Comparison of ENCODE assay signal across 16 mouse cellular contexts in the genomic region with DNA sequence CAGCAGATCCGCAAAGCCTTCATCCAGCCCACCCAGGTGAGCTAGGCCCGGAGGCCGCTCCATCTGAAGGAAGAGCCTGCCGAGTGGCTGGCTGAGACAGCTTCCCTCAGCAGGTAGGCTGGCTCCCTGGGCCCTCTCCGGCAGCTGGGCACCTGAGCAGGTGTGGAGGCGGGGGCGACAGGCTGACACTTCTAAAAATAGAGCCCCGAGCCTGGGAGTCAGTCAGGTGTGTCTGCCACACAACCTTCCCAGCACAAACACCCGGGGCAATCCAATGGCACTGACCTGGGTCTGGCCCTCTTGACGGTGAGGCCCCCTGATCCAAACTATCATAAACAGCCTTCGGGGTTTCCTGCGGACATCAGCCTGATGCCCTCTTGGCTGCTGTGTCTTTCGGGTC. TPM values are rescaled to one million over a fixed set of nuclear protein-coding genes. Genes with fewer than 3 reads are reported as not detected.
DNase-seq lines count a peak whose midpoint lies in the region; ATAC-seq and TF ChIP-seq lines count a peak whose summit lies in the region.
"Had no signal": no experiment of that assay in that cellular context is flagged by ENCODE, and none has a peak within 500 bp of the region (broad histone marks: within the 10 kb centered on the region; RNA-seq: fewer than 3 reads in every experiment).

No protein-coding gene starts in this region.

- WGBS in stomach, embryonic 15.5 days, result 67% methylated on average over 13 of the region's 13 CpGs
- WGBS in stomach, postnatal 0 days, result 73% methylated on average over 13 of the region's 13 CpGs
- 50% methylated on average over 13 of the region's 13 CpGs for WGBS in intestine, postnatal 0 days
- WGBS in kidney, postnatal 0 days, result 62% methylated on average over 13 of the region's 13 CpGs
- 83% methylated on average over 13 of the region's 13 CpGs for WGBS in thymus, adult 2 months

- no peak overlapping the region for H3K4me2 ChIP-seq in stomach, embryonic 15.5 days
- no peak overlapping the region for H3K4me2 ChIP-seq in stomach, postnatal 0 days (replicated peaks; ENCODE audit: low read depth)
- no peak overlapping the region for H3K4me2 ChIP-seq in intestine, postnatal 0 days (replicated peaks; ENCODE audit: low read depth)
- H3K4me2 ChIP-seq in kidney, postnatal 0 days (ENCODE audit: low read length), result no peak overlapping the region
- H3K4me2 ChIP-seq: heart, embryonic 13.5 days; limb, embryonic 13.5 days; midbrain, embryonic 11.5 days; neural tube, embryonic 15.5 days had no signal

- no peaks in the 10 kb centered on the region for H3K9me3 ChIP-seq in stomach, embryonic 15.5 days
- no peaks in the 10 kb centered on the region for H3K9me3 ChIP-seq in stomach, postnatal 0 days (ENCODE audit: control insufficient read depth, low read length)
- no peaks in the 10 kb centered on the region for H3K9me3 ChIP-seq in intestine, postnatal 0 days (ENCODE audit: control insufficient read depth)
- no peaks in the 10 kb centered on the region for H3K9me3 ChIP-seq in kidney, postnatal 0 days (replicated peaks; ENCODE audit: low read length)
- H3K9me3 ChIP-seq: heart, embryonic 13.5 days; neural tube, embryonic 15.5 days had no signal

- ATAC-seq in stomach, embryonic 15.5 days (ENCODE audit: insufficient read depth, low FRiP score, low read depth), result peak; percentile 56; the same call in 1 of the 2 replicates
- ATAC-seq in stomach, postnatal 0 days (ENCODE audit: low FRiP score, low TSS enrichment), result no peak
- ATAC-seq in intestine, postnatal 0 days, result 0 out of 2 replicates have a peak, but pooled peaks have one; percentile 9
- ATAC-seq in kidney, postnatal 0 days (replicated peaks; ENCODE audit: low FRiP score, low read depth), result peak; percentile 61; the same call in 1 of the 2 replicates

- no peak overlapping the region for H3K9ac ChIP-seq in stomach, embryonic 15.5 days
- H3K9ac ChIP-seq in stomach, postnatal 0 days (ENCODE audit: low read length), result no peak overlapping the region
- no peak overlapping the region for H3K9ac ChIP-seq in intestine, postnatal 0 days (ENCODE audit: low read depth, low read length)
- no peak overlapping the region for H3K9ac ChIP-seq in kidney, postnatal 0 days (ENCODE audit: low read depth, low read length)
- H3K9ac ChIP-seq: heart, embryonic 13.5 days; limb, embryonic 13.5 days; neural tube, embryonic 15.5 days had no signal

- no peaks in the 10 kb centered on the region for H3K27me3 ChIP-seq in stomach, embryonic 15.5 days (replicated peaks)
- no peaks in the 10 kb centered on the region for H3K27me3 ChIP-seq in stomach, postnatal 0 days (ENCODE audit: control insufficient read depth, insufficient read depth, low read length)
- no peaks in the 10 kb centered on the region for H3K27me3 ChIP-seq in intestine, postnatal 0 days (replicated peaks; ENCODE audit: control insufficient read depth, insufficient read depth, low read length)
- H3K27me3 ChIP-seq in kidney, postnatal 0 days (ENCODE audit: insufficient read depth, low read length), result no peaks in the 10 kb centered on the region
- H3K27me3 ChIP-seq in thymus, adult 2 months (ENCODE audit: control insufficient read depth, insufficient read depth, low read length), result no peaks in the 10 kb centered on the region
- H3K27me3 ChIP-seq: heart, embryonic 13.5 days; limb, embryonic 13.5 days; neural tube, embryonic 15.5 days had no signal

- H3K4me1 ChIP-seq in stomach, embryonic 15.5 days, result peaks cover 5% of the 10 kb centered on the region
- no peaks in the 10 kb centered on the region; the same call in 1 of the 2 replicates for H3K4me1 ChIP-seq in stomach, postnatal 0 days (replicated peaks; ENCODE audit: control insufficient read depth, insufficient read depth)
- H3K4me1 ChIP-seq in intestine, postnatal 0 days (replicated peaks; ENCODE audit: control insufficient read depth, insufficient read depth, low read length), result 0 out of 2 replicates have a peak, but pooled peaks cover 10% of the 10 kb centered on the region
- peaks cover 6% of the 10 kb centered on the region; the same call in 1 of the 2 replicates for H3K4me1 ChIP-seq in kidney, postnatal 0 days (replicated peaks; ENCODE audit: insufficient read depth, low read length)
- peaks cover 45% of the 10 kb centered on the region for H3K4me1 ChIP-seq in thymus, adult 2 months (replicated peaks; ENCODE audit: control insufficient read depth, insufficient read depth, low read length)
- H3K4me1 ChIP-seq: neural tube, embryonic 15.5 days had no signal

- no peak for TF ChIP-seq CTCF in stomach, postnatal 0 days (IDR thresholded peaks at IDR 0.05; ENCODE audit: low read depth)
- no peak for TF ChIP-seq CTCF in intestine, postnatal 0 days (IDR thresholded peaks at IDR 0.05; ENCODE audit: low read depth)
- TF ChIP-seq CTCF in kidney, postnatal 0 days (IDR thresholded peaks at IDR 0.05; ENCODE audit: low read depth), result no peak
- TF ChIP-seq CTCF in thymus, adult 2 months (IDR thresholded peaks at IDR 0.05; ENCODE audit: borderline replicate concordance, control insufficient read depth, extremely low read depth, insufficient read depth, low read length, poor library complexity), result no peak

- no peak for TF ChIP-seq EP300 in stomach, postnatal 0 days (optimal IDR thresholded peaks at IDR 0.05)

- H3K27ac ChIP-seq in stomach, embryonic 15.5 days, result peak overlapping the region; percentile 31; the same call in 1 of the 2 replicates
- no peak overlapping the region for H3K27ac ChIP-seq in stomach, postnatal 0 days (replicated peaks)
- H3K27ac ChIP-seq in intestine, postnatal 0 days (ENCODE audit: low read depth, low read length), result peak overlapping the region; percentile 46
- H3K27ac ChIP-seq in kidney, postnatal 0 days, result peak overlapping the region; percentile 72
- H3K27ac ChIP-seq in thymus, adult 2 months (ENCODE audit: control insufficient read depth, insufficient read depth, low read length), result no peak overlapping the region
- H3K27ac ChIP-seq: forebrain, embryonic 10.5 days; heart, embryonic 13.5 days; limb, embryonic 13.5 days; neural tube, embryonic 15.5 days had no signal

- H3K36me3 ChIP-seq in stomach, embryonic 15.5 days, result no peaks in the 10 kb centered on the region
- no peaks in the 10 kb centered on the region for H3K36me3 ChIP-seq in stomach, postnatal 0 days (ENCODE audit: control insufficient read depth, insufficient read depth, low read length)
- H3K36me3 ChIP-seq in intestine, postnatal 0 days (ENCODE audit: control insufficient read depth, insufficient read depth), result no peaks in the 10 kb centered on the region
- no peaks in the 10 kb centered on the region for H3K36me3 ChIP-seq in kidney, postnatal 0 days (ENCODE audit: insufficient read depth, low read length)
- no peaks in the 10 kb centered on the region for H3K36me3 ChIP-seq in thymus, adult 2 months (ENCODE audit: control insufficient read depth, insufficient read depth, low read length)
- H3K36me3 ChIP-seq: forebrain, embryonic 10.5 days; heart, embryonic 13.5 days; limb, embryonic 13.5 days; neural tube, embryonic 15.5 days had no signal

- no peak for DNase-seq in stomach, postnatal 0 days (ENCODE audit: low spot score)
- DNase-seq in kidney, postnatal 0 days (ENCODE audit: low spot score), result no peak
- DNase-seq in left cerebral cortex, adult 9 months (ENCODE audit: low spot score in 2 of 2), result no peak
- DNase-seq in thymus, adult 2 months, result no peak
- DNase-seq in adrenal gland, postnatal 25 days, result no peak
- DNase-seq: adrenal gland, postnatal 10 days; cerebellum, postnatal 36 days; gastrocnemius, postnatal 36 days; lung, postnatal 10 days had no signal

- no peak for TF ChIP-seq POLR2A in thymus, adult 2 months (IDR thresholded peaks at IDR 0.05; ENCODE audit: control insufficient read depth, extremely low read depth, insufficient read depth, low read length, poor library complexity)

- no peak overlapping the region for H3K4me3 ChIP-seq in stomach, embryonic 15.5 days (replicated peaks)
- H3K4me3 ChIP-seq in stomach, postnatal 0 days (ENCODE audit: low read depth, low read length), result no peak overlapping the region
- H3K4me3 ChIP-seq in intestine, postnatal 0 days (ENCODE audit: low read depth, low read length), result no peak overlapping the region
- no peak overlapping the region for H3K4me3 ChIP-seq in kidney, postnatal 0 days (replicated peaks; ENCODE audit: low read depth, low read length)
- H3K4me3 ChIP-seq in thymus, adult 2 months (ENCODE audit: control insufficient read depth, insufficient read depth, low read length), result no peak overlapping the region
- H3K4me3 ChIP-seq: forebrain, embryonic 10.5 days; heart, embryonic 13.5 days; limb, embryonic 13.5 days; neural tube, embryonic 15.5 days had no signal

RNA-seq across cellular contexts. Expression of gene Zfp36l2, which starts 58.5 kb away (rescaled TPM):
- polyA plus RNA-seq in stomach, embryonic 15.5 days (2015; fragmentation: Nextera tagmentation; extraction: Ambion mirVana), result 24.6 and 25.7 TPM in 2 replicates
- 17.5 and 18.3 TPM in 2 replicates for polyA plus RNA-seq in stomach, postnatal 0 days (2015; fragmentation: Nextera tagmentation; extraction: Ambion mirVana)
- polyA plus RNA-seq in intestine, postnatal 0 days (2015; fragmentation: Nextera tagmentation; extraction: Ambion mirVana), result 29.6 and 32.0 TPM in 2 replicates
- 18.7 and 21.3 TPM in 2 replicates for polyA plus RNA-seq in kidney, postnatal 0 days (2015; fragmentation: Nextera tagmentation; extraction: Ambion mirVana)
- 182 and 287 TPM in 2 replicates for polyA plus RNA-seq in thymus, adult 2 months (2012; rRNA removed)
- 52.0 and 56.5 TPM in 2 replicates for total RNA-seq in adrenal gland, postnatal 25 days (2021)

Comparison
In these comparisons a context has a peak if more than half of its experiments do, and no peak if none do; other contexts are left out.
1. H3K27ac ChIP-seq: peak in stomach, embryonic 15.5 days (single experiment), intestine, postnatal 0 days (single experiment) and kidney, postnatal 0 days (single experiment); none in stomach, postnatal 0 days (single experiment) and thymus, adult 2 months (single experiment).